Mouse (Mus musculus): ENCODE results near the gene Lrrc56. TPM values are rescaled to one million over a fixed set of nuclear protein-coding genes. Genes with fewer than 3 reads are reported as not detected.

The Lrrc56 gene
- total and polyA plus RNA-seq, 3 experiments: 0.46 to 1.4 (median 0.93) TPM

GRCm38 (mm10) chr7:141169300-141169699 is 24.7 kb upstream of the Lrrc56 start:
- H3K9me3 ChIP-seq (replicated peaks; ENCODE audit: low read length): no peaks in the 10 kb centered on the region
- H3K4me2 ChIP-seq (ENCODE audit: insufficient read depth, low read depth, poor library complexity, severe bottlenecking): 0 out of 2 replicates have a peak overlapping the region, but pooled peaks have one; percentile 30
- peaks cover 3 to 25% of the 10 kb centered on the region in 2 experiments for H3K36me3 ChIP-seq (replicated peaks in 1 of 2; ENCODE audit: control insufficient read depth in 1 of 2, insufficient read depth in 1 of 2, low read length in 1 of 2)
- DNase-seq (ENCODE audit: extremely low read depth): no peak
- in situ Hi-C loops (cut with MboI; ENCODE audit: low pct_ligation_motif_present, low pct_unique_long_range_greater_than_20kb, low sequenced_read_pairs): loop anchor here (5.0 kb wide), 2 partner anchors 37 to 72 kb away; no protein-coding TSS in a partner anchor
- H3K9ac ChIP-seq (ENCODE audit: insufficient read depth, low read depth): no peak overlapping the region
- no peak for TF ChIP-seq ZKSCAN1 (IDR thresholded peaks at IDR 0.05; ENCODE audit: borderline replicate concordance, low read depth, low read length)
- TF ChIP-seq CTCF (conservative IDR thresholded peaks at IDR 0.05 in 1 of 2, IDR thresholded peaks at IDR 0.05 in 1 of 2; ENCODE audit: low read depth in 2 of 2, low read length in 2 of 2): no peak
- no peak for TF ChIP-seq GABPA (IDR thresholded peaks at IDR 0.05; ENCODE audit: insufficient replicate concordance, low read depth, low read length)
- no peak for TF ChIP-seq TCF12 (IDR thresholded peaks at IDR 0.05; ENCODE audit: low read depth, low read length)
- no peak for TF ChIP-seq JUN (IDR thresholded peaks at IDR 0.05; ENCODE audit: insufficient read depth, low read depth, low read length)
- TF ChIP-seq POLR2AphosphoS2 (IDR thresholded peaks at IDR 0.05; ENCODE audit: low read depth, low read length): no peak
- no peak for TF ChIP-seq ELF1 (IDR thresholded peaks at IDR 0.05; ENCODE audit: low read depth, low read length)
- no peak for TF ChIP-seq TBP (conservative IDR thresholded peaks at IDR 0.05; ENCODE audit: low read depth, low read length)
- no peak for TF ChIP-seq ZNF384 (IDR thresholded peaks at IDR 0.05; ENCODE audit: low read depth, low read length)
- no peak for TF ChIP-seq MAZ (IDR thresholded peaks at IDR 0.05; ENCODE audit: low read depth, low read length)
- no peak for TF ChIP-seq CHD1 (IDR thresholded peaks at IDR 0.05; ENCODE audit: low read depth, low read length)
- TF ChIP-seq PAX5 (IDR thresholded peaks at IDR 0.05; ENCODE audit: low read length): no peak
- H3K4me3 ChIP-seq (replicated peaks in 1 of 3; ENCODE audit: low read depth in 2 of 3, low read length in 2 of 3, poor library complexity in 1 of 3): no peak overlapping the region
- H3K79me2 ChIP-seq (replicated peaks; ENCODE audit: control insufficient read depth, extremely low read depth, insufficient read depth, poor library complexity, severe bottlenecking): peaks cover 15% of the 10 kb centered on the region
- H3K4me1 ChIP-seq (ENCODE audit: control insufficient read depth in 1 of 2, insufficient read depth in 2 of 2): peaks cover 35 to 69% of the 10 kb centered on the region in 2 experiments
- dilution Hi-C loops (cut with MboI; ENCODE audit: extremely low pct_ligation_motif_present, extremely low pct_unique_long_range_greater_than_20kb, low sequenced_read_pairs): no loop called here
- no peaks in the 10 kb centered on the region for H3K27me3 ChIP-seq (replicated peaks)
- no peak overlapping the region for H3K27ac ChIP-seq (ENCODE audit: insufficient read depth, low read depth)

DNA sequence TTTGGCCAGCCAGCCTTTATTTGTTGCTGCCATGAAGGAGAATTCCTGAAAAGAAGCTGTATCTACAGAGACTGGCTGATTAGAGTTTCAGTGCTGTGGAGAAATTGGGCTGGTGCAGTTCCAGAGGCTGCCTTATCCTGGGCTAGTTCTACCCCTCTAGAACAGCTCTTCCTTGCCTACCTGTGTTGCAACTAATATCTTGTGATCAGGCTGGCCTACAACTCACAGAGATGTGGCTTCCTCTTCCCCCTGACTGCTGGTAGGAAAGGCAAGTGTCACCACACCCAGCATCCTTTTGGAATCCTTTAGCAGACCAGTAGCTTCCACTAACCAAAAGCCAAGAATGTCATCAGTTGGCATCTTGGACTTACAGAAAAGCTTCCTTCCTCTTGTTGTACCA is 24.1 kb upstream of the Lrrc56 start:
- DNase-seq (ENCODE audit: extremely low read depth): no peak
- Histone ChIP-seq H3K4me1 (ENCODE audit: control insufficient read depth in 1 of 2, insufficient read depth in 2 of 2) (peaks cover 29 to 64% of the 10 kb centered on the region in 2 experiments), H3K27ac (ENCODE audit: insufficient read depth, low read depth) (no peak overlapping the region), H3K27me3 (replicated peaks) (no peaks in the 10 kb centered on the region), H3K4me2 (ENCODE audit: insufficient read depth, low read depth, poor library complexity, severe bottlenecking) (no peak overlapping the region), H3K9me3 (replicated peaks; ENCODE audit: low read length) (no peaks in the 10 kb centered on the region), H3K36me3 (replicated peaks in 1 of 2; ENCODE audit: control insufficient read depth in 1 of 2, insufficient read depth in 1 of 2, low read length in 1 of 2) (peaks cover 0 to 19% of the 10 kb centered on the region in 2 experiments), H3K79me2 (replicated peaks; ENCODE audit: control insufficient read depth, extremely low read depth, insufficient read depth, poor library complexity, severe bottlenecking) (peaks cover 15% of the 10 kb centered on the region), H3K9ac (ENCODE audit: insufficient read depth, low read depth) (no peak overlapping the region), H3K4me3 (replicated peaks in 1 of 3; ENCODE audit: low read depth in 2 of 3, low read length in 2 of 3, poor library complexity in 1 of 3) (no peak overlapping the region)
- in situ Hi-C loops (cut with MboI; ENCODE audit: low pct_ligation_motif_present, low pct_unique_long_range_greater_than_20kb, low sequenced_read_pairs): loop anchor here (5.0 to 10.0 kb wide), 3 partner anchors 38 to 325 kb away; partner anchors contain the start of genes Odf3 and Scgb1c1
- dilution Hi-C loops (cut with MboI; ENCODE audit: extremely low pct_ligation_motif_present, extremely low pct_unique_long_range_greater_than_20kb, low sequenced_read_pairs): no loop called here
- TF ChIP-seq HCFC1 (IDR thresholded peaks at IDR 0.05; ENCODE audit: low read depth, low read length) (no peak), MXI1 (IDR thresholded peaks at IDR 0.05; ENCODE audit: low read depth, low read length) (no peak), ELF1 (IDR thresholded peaks at IDR 0.05; ENCODE audit: low read depth, low read length) (no peak), CHD2 (IDR thresholded peaks at IDR 0.05; ENCODE audit: low read length) (no peak), SMC3 (IDR thresholded peaks at IDR 0.05; ENCODE audit: low read depth, low read length) (no peak), MAFK (IDR thresholded peaks at IDR 0.05; ENCODE audit: insufficient replicate concordance, low read length) (no peak), RAD21 (IDR thresholded peaks at IDR 0.05; ENCODE audit: low read depth, low read length) (no peak), BHLHE40 (IDR thresholded peaks at IDR 0.05; ENCODE audit: low read depth, low read length) (no peak)

Data from CH12.LX (cell line).